Mouse (Mus musculus) Muller cell, postnatal 12 days (primary cell): ENCODE data around the gene Marveld1.

Experiments
- DNase-seq: peaks from one replicate; pipeline ENCODE4 v3.0.0-alpha.2; 2015; ENCODE audit errors: inconsistent ontology term

Gene Marveld1

DNA sequence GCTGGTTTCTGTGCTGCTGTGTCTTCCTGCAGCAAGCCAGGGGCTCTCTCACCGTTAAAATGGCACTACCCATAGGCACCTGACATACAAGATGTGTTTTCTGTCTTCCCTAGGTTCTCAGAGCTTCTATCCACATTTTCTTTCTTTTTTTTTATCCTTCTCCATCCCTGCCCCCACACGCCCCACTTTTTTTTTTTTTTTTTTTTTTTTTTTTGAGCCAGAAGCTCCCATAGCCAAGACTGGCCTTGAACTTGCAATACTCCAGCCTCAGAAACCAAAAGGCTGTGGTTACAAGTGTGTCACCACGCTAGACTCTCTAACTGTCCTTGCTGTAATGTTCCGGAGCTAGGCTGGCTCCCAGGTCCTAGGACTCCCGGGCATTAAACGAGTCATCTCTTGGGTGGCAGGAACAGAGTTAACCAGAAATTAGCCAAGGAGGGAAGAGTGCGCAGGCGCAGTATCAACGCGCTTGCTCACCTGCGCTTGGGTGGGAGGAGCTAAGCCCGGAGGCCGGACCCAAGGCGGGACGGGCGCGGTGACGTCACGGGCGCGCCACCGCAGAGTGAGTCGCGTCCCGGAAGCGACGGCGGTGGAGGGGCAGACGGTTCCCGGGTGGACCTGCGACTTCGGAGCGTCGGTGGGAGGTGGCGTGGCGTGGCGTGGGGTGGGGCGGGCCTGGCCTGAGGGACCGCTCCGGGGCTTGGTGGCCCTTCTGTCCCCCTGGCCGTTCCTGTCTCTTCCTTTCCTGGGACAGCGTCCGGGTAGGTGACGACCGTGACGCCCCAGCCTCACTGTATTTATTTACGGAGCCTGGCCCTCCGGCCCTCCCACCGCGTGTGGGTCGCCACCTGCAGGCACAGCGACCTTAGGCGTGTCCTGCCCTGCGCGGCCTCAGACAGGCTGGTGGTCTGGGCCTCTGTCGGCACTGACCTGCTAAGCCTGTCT, 23.1 kb downstream of the Marveld1 start:
- peak; percentile 95 for DNase-seq

DNA sequence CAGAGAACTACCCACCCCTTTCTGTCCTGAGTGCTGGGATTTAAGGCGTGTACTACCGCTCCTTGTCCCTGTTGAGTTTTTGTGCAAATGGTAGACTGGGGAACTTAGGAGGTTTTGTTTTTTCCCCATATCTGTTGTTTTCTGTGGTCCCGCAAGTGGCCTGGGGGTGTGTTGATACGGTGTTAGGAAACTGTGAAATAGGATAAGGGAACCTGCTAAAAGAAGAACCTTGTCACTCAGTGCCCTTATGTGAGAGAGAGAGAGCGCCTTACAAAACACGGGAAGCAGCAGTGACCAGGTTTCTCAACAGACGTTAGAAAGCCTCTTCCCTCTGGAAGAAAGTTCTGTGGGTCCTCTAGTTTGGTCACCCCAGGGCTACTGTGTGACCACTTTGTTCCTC, 29.6 kb downstream of the Marveld1 start:
- DNase-seq: no peak

DNA sequence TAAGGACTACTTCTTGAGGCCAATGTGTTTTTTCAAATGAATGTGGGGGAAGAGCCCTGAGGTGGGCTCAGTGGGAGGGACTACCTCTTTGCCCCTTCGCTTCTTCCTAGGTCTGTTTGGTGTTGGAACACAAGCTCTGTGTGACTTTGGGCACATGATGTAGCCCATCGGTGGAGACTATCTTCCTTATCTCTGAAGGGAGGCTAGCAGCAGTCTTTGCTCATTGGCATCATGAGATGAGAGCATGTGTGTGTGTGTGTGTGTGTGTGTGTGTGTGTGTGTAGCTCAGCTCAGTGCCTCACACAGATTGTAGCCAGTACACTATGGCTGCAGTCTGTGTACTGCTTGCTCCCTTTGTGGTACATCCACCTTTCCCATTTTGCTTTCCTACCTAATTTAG, 30.3 kb downstream of the Marveld1 start:
- no peak for DNase-seq

DNA sequence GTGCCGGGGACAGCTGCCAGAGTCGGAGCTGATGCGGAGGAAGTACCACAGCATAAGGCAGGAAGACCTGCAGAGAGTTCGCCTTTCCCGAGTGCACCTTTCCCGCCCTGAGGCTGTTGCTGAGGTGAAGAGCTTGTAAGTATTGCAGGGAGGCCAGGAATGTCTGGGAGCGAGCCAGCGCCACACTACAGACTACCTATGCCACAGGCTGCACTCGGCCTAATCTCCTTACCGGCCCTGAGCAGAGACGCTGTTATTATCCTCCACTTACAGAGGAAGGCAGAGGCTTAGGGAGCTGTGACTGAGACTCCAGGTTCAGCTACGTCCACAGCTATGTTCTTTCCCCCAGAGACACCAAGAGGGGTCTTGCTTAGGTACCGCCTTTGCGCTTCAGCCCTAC, 32.2 kb downstream of the Marveld1 start:
- DNase-seq: no peak

DNA sequence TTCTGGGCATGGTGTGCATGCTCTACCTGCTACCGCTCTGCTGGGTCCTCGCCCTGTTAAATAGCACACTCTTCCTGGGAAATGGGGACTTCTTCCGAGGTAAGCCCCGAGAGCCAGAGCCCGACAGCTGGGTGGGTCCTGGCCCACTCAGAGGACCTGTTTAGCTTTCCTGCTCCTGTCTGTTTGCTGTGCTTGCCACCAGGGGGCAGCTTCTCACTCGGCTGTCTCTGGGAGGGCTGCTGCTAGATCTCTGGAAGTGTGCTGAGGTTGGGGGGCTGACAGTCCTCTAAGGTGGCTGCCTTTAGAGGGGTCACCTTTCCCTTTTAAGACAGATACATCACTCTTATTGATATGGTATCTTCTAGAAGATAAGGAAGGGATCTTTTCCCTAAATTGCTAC, 35.5 kb downstream of the Marveld1 start:
- DNase-seq: no peak

DNA sequence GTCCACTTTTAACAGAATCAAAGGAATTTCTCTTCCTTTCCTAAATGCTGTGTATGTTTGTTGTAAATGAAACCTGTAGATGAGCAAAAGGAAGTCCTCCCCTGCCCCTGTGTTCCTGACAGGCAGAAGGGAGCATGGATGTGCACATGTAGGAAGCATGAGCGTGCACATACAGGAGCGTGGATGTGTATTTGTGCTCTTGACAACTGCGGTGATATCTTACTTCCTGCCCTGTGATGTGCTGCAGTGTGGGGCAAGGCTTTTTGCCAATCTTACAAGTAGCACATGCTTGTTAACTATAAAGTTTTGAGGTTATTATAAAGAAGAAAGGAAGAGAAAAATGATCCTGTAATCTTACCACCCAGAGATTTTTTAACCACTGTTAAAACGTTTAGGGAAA, 42.5 kb downstream of the Marveld1 start:
- DNase-seq: no peak

DNA sequence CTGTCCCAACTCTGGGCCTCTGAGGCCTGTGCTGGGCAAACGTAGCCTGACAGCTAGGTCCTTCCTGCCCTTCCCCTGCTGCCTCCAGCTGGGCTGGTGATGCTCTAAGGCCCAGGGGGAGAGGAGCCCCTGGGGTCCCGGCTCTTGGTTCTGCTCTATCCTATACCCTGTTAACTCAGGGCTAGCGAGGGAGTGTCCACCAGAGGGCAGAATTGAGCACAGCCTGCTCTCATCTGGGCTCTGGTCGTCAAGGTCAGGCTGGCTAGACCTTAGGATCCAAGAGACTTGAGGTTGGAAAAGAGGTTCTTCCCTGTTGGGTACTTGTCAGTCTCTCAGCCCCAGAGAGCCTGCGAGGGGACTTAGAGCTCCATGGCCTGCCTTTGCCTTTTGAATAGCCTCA, 43.3 kb downstream of the Marveld1 start:
- no peak for DNase-seq

DNA sequence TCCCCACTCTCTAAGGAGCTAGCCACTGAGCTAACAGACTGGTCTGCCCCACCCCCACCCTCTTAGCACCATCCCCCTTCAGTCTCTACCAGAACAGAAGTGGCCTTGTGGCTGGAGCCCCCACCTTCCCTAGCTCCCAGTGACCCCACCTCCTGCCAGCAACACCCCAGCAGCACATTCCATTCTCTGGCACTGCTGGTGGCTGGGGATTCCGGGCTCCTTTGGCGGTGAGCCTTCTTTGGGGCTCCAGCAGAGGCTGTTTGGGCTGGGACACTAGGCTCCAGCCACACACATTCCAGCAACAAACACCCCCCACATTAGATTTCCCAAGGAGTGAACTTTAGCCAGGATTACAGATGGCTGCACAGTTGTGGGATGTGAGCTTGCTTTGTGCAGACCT, 46.1 kb downstream of the Marveld1 start:
- peak; percentile 74 for DNase-seq

DNA sequence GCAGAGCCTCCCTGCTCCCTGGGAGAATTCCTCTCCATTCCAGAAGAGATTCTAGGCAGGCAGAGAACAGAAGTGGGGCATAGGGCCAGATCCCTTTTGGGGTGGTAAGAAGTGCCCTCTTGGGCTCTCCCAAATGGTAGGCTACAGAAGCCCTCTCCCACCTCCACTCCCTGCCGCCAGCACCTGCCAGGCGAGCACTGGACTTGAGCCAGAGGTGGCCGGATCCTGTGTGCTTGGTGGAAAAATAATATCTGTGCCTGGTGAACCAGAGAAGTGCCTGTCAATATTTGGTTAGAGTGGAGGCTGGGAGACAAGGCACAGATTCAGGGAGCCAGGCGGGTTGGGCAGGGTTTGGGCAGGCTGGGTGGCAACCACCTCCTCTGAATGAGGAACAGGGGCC, 49.2 kb downstream of the Marveld1 start:
- no peak for DNase-seq

DNA sequence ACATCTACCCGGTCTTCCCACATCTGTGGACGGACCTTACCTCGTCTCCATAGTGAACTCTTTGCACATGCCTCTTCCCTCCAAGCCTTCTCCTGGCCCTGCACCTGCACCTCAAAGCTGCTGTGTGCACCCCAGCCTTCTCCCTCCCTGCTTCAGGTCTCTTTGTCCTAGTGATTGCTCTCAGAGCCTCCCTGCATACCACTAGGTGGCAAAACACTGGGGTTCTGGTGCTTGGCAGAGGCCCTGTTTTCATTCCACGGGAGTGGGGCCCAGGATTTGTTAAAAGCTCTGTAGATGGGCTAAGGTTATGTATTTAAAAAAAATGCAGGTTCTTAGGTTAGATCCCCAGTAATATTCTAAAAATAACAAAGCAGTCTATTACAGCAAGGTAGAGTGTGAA, 49.9 kb downstream of the Marveld1 start:
- DNase-seq: no peak

DNA sequence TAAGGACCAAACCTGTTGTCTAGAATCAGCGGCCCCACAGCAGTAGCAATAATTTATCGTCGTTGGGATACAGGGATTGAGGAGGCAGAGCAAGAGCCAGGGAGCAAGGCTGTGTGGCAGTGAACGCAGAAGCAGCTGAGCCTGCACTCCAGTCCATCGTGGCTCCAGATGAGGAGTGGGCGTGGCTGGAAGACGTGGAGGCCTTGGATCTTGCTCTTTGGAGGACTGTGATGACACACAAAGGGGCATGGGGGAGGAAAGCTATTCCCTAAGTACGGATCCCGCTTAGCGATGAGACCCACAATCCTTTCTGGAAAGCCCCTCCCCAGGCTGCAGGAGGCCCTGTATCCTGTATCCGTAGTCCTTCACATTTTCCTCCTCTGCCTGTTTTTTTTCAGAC, 50.8 kb downstream of the Marveld1 start:
- DNase-seq: no peak
